Mouse (Mus musculus) bone marrow macrophage, adult 2 months (primary cell): Measurements from ENCODE around the gene Dnm3.

Experiments used
- CTCF ChIP-seq: IDR thresholded peaks from 2 replicates; pipeline ENCODE4 v1.5.1; 2012; ENCODE audit warnings: low read depth, mild to moderate bottlenecking, low read length, moderate library complexity
- POLR2A ChIP-seq: IDR thresholded peaks from 2 replicates; pipeline ENCODE4 v1.6.1; 2012; ENCODE audit warnings: mild to moderate bottlenecking, low read depth, low read length, borderline replicate concordance

GRCm38 (mm10) chr1:162100033-162100820, 377.6 kb downstream of the Dnm3 start:
- TF ChIP-seq CTCF (no peak), POLR2A (no peak)
